Mouse (Mus musculus) layer of hippocampus, adult 9-11 months (tissue): ENCODE measurements at regions not wholly inside any gene's neighbourhood (a gene's known extent, or its start where the extent isn't known, plus 50 kb on each side); places are given as distances from the start of the nearest gene placed in this dataset.
A peak's percentile ranks its signal among the peaks of the same experiment; 100 is the strongest.

Experiments used
- DNase-seq: peaks from one replicate; pipeline ENCODE4 v3.0.0; 2022

- DNase-seq = no peak
Measured at GRCm38 (mm10) chr1:151045334-151045733, 52.1 kb upstream of the Hmcn1 start.

- DNase-seq = no peak
Measured at GRCm38 (mm10) chr1:151046626-151047025, 53.4 kb upstream of the Hmcn1 start.

DNA sequence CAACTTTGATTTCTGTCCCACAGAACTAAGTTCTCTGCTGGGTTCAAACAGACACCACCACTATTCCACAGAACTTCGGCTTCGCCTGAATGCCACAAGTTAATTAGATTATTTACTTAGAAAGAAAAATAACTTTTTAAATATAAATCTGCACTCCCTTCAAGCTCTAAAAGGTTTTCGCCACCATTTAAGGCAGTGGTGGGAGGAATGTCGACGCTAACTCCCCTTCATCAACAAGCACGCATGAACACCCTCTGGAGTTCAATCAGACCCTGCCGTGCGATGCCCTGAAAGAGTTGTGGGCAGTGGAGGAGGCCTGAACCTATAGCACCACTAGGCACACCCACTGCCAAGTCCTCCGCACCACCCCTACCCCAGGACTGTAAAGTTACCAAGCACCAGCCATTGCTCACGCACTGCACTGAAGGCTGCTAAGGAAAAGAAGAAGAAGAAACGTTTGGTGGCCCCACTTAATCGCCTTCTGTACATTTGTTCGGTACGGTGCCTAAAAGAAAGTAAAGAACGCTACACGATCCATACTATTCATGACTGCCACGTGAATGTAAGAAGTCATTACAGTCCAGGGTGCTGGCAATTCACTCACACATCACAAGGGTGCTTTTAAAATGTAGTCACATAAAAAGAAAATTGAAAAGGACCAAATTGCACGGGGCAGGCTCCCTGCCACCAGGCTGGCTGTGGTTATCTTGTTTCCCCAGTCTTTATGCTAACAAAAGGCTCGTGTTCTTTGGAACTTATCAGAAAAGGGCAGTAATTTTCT, 56.7 kb upstream of the Hmcn1 start:
- DNase-seq = no peak

- DNase-seq = no peak
Measured at GRCm38 (mm10) chr1:151050507-151050816, 57.2 kb upstream of the Hmcn1 start.

DNA sequence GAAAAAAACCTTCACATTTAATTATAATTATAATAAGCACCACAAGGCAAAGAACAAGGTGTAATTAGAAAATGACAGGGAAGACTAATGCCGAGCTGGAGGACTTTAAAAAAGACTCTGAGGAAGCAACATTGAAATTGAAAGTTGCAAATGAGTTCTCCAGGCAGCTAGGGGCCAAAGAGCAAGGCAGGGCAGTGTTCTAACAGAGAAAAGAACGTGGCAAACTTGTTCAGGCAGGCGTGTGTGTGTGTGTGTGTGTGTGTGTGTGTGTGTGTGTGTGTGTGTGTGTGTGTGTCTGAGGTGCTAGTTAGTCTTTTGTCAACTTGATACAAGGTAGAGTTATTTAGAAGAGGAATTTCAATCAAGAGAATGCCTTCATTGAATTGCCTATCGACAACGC, 60.0 kb upstream of the Hmcn1 start:
- DNase-seq = no peak

GRCm38 (mm10) chr1:151055396-151055795, 62.2 kb upstream of the Hmcn1 start:
- no peak for DNase-seq

- no peak for DNase-seq
Measured at GRCm38 (mm10) chr1:151059546-151060136, 66.4 kb upstream of the Hmcn1 start.

DNA sequence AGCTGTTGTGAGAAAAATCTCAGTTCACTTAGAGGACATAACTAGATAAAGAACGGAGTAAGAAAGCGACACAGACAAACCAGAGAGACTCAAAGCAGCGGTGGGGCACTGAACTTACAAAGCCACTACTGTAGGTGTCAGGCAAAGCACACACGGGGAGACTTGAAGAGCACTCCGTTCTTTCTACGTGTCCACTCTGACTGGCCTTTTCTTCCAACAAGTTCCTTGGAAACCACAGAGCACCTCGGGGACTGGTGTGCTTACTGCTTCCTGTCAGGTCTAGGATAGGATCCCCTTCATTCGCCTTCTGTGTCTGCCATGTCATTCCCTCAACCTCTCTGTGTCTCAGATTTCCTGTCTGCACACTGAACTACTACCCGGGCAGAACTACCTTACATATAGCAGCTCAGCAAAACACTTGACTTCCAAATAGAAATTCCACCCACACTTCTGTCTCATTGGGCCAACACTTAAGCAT, 71.9 kb upstream of the Hmcn1 start:
- DNase-seq = no peak

- no peak for DNase-seq
Measured at GRCm38 (mm10) chr1:151066379-151067128, 73.3 kb upstream of the Hmcn1 start.

DNA sequence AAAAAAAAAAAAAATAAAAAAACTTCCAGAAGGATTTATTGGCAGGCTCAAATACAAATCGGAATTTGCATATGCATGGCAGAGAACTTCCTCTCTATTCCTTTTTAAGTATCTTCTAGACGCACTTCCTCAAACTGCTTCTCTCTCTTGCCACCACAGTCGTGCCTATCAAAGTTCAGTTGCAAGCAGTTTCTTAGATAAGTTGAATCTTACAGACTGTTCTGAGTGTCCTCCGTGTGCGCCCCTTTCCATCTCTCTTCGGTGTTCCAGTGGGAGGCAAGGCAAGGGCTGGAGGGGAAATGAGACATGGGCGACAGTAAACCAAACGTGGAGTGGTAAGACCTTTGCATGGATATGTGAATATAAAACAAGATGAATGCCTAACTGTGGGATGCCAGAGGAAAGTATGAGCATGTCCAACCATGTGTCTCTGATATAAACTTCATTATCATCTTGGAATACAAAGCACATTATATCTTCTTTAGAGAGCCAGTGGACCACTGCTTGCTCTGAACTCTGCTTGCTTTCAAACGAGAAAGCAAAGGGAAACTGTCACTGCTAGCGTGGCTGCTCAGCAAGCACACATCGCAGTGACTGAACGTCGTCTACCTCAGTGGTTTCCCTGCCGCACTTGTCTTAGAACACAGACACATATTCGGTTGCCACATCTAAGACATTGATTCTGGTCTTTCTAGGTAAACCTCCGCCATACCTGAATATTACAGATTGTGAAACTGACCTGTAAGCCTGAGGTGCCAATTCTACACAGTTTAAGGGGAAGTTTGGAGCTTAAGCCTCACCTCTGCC, 81.5 kb upstream of the Hmcn1 start:
- no peak for DNase-seq

GRCm38 (mm10) chr1:151075541-151075940, 82.3 kb upstream of the Hmcn1 start:
- no peak for DNase-seq

- peak; percentile 60 for DNase-seq
Measured at GRCm38 (mm10) chr1:151078909-151079522, 85.8 kb upstream of the Hmcn1 start.

DNA sequence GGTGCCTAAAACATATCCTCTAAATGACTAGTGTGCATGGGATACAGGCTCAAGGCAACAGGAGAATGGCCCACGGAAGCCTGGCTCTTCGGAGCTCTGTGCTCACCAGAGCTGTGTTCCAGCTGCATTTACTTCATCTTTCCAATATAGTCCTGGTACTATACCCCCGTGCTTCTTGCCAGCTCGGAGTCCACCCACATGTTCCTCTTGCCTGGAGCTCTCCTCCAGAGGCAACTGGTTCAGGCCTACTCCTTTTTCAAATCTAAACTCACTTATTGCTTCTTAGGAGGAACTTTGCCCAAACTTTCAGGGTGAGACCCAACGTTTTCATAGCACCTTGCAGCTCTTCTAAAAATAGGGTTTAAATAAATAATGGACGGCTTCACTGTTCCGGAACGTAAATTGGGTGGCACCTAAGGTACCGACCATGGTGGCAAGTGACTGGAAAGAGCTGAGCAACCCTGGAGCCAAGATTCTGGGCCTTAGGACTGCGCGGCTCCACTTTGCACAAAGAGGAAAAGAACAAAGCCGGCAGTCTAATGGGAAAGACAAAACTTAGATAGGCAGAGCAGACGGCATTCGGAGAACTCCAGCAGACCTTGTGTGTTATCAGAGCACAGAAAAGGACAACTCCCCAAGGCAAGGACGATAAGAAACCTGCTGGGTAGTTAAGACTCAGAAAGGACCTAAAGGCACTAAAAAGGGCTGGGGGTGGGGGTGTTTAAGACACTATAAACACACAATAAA, 86.6 kb upstream of the Hmcn1 start:
- no peak for DNase-seq

- DNase-seq = no peak
Measured at GRCm38 (mm10) chr1:151080510-151080980, 87.3 kb upstream of the Hmcn1 start.

- no peak for DNase-seq
Measured at GRCm38 (mm10) chr1:151082510-151083033, 89.3 kb upstream of the Hmcn1 start.

DNA sequence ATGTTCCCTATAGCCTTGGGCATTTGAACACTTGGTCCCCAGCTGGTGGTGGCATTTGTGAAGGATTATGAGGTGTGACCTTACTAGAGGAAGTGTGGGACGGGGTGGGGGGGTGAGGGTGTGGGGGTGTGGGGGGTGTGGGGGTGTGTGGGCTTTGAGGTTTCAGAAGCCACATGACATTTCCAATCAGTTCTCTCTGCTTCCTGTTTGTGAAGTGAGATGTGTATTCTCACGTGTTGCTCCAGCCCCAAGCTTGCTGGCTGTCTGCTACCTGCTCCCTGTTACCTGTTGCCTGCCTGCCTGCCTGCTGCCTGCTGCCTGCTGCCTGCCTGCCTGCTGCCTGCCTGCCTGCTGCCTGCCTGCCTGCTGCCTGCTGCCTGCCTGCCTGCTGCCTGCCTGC, 90.6 kb upstream of the Hmcn1 start:
- no peak for DNase-seq

GRCm38 (mm10) chr1:151086111-151086859, 93.0 kb upstream of the Hmcn1 start:
- DNase-seq = no peak

GRCm38 (mm10) chr1:151087151-151087660, 94.0 kb upstream of the Hmcn1 start:
- no peak for DNase-seq

GRCm38 (mm10) chr1:151087811-151088511, 94.4 kb upstream of the Gm47985 start:
- DNase-seq = peak; percentile 67
